Mouse (Mus musculus) large intestine, adult 2 months (tissue): ENCODE data around the gene Diexf. TPM values are rescaled to one million over a fixed set of nuclear protein-coding genes. Genes with fewer than 3 reads are reported as not detected.

ENCODE experiments used
- DNase-seq: peaks from one replicate; pipeline ENCODE4 v3.0.0-alpha.2; 2012; ENCODE audit warnings: low read depth, low spot score
- whole genome bisulfite sequencing: fragments of 180-500 bp; shearing (Covaris S2); methylation state at CpG from one replicate; pipeline ENCODE4 v1.1.7; 2018; 5-methylcytosine and 5-hydroxymethylcytosine counted together
- polyA plus RNA-seq: library from polyadenylated mRNA; depleted of rRNA; stranded (reverse); fragments of >200 nt; gene quantifications from 2 replicates; pipeline ENCODE4 v1.2.3, GENCODE M21; 2012

The Diexf gene
- polyA plus RNA-seq, 1 experiment: 10.4 TPM

DNA sequence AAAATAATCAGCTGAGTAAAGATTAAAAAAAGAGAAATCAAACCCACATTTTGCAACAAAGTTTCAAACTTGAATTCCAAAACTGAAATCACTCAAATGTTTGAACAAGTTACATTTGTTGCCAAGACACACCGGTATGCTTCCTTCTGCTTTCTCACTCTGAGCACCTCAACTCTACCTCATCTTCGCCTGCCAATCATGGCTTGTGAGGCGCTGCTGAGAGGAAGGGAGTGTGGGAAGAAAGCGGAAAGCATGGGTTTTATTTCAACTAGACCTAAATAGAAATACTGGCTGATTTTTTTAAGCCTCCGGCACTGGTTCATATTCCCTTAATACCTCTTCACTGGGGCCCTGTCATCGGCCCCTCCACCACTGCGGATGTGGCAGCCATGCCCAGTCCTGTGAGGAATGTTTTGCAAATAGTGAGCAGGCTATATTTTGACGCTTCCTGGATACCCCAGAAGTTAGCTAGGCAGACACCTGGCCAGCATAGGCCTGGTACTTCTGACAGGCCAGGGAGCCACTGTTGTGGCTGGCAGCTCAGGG, 12.5 kb upstream of the Diexf start:
- no peak for DNase-seq
- 85% methylated on average over 8 of the region's 8 CpGs for WGBS

- 81% methylated on average over 7 of the region's 7 CpGs for WGBS
- no peak for DNase-seq
Observed at GRCm38 (mm10) chr1:193141118-193141517, 11.0 kb upstream of the Diexf start.

- no peak for DNase-seq
- WGBS: 35% methylated on average over 3 of the region's 3 CpGs
Observed at GRCm38 (mm10) chr1:193138669-193139068, 8.6 kb upstream of the Diexf start.

DNA sequence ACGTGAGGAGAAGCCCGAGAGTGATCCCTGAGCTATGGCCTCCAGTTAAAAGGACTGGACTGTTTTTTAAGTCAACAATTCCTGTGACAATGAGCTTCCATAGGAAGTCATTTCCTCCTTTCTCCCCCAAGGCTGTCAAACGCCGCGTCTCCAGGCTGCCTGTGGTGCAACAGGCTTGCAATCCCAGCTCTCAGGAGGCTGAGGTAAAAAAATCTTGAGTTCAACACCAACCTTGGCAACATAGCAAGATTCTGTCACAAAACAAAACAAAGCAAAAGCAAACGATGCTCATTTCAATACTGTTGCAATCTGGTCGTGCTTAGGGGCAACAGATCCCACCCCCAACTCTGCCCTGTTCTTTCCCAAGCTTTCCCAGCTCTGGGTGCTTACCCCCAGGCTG, 8.0 kb upstream of the Diexf start:
- DNase-seq: no peak
- 22% methylated on average over 7 of the region's 7 CpGs for WGBS

- WGBS: 91% methylated on average over 1 of the region's 1 CpGs
Observed at GRCm38 (mm10) chr1:193133726-193134125, 3.7 kb upstream of the Diexf start.

GRCm38 (mm10) chr1:193132385-193132784, 2.3 kb upstream of the Diexf start:
- DNase-seq: no peak

More at GRCm38 (mm10) chr1:193133726-193134125, 3.7 kb upstream of the Diexf start:
- DNase-seq: no peak

DNA sequence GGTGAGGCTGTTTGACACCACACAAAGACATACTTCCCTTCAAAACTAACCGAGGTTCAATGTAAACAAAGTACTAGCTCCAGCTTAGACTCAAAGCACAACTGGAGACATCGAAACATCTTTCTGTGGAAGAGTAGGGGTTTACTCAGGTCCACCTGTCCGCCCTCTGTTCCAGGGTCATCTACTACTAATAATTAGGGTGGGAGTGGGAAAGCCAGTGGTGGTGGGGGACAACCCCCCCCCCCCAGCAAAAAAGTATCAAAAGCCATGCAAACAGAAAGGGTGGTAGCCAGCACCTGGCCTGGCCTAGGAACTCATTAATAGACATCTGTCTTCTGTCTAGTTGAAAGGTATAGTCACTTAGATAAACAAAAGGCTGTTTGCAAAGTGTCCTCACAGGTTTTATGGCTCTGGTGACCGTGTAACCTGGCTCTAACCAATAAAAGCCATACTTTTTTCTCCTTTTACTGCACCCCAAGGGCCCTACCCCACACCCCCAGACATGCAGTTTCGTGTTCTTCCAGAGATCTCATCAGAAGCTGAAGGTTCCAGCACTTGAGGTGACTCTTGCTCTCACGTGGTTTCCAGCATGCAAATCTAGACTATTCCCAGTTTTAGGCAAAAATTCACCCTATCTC, 1.4 kb upstream of the Diexf start:
- peak; percentile 57 for DNase-seq
- WGBS: 23% methylated on average over 6 of the region's 6 CpGs

- no peak for DNase-seq
- 21% methylated on average over 8 of the region's 8 CpGs for WGBS
Observed at GRCm38 (mm10) chr1:193130839-193131238, 767 bp upstream of the Diexf start.

DNA sequence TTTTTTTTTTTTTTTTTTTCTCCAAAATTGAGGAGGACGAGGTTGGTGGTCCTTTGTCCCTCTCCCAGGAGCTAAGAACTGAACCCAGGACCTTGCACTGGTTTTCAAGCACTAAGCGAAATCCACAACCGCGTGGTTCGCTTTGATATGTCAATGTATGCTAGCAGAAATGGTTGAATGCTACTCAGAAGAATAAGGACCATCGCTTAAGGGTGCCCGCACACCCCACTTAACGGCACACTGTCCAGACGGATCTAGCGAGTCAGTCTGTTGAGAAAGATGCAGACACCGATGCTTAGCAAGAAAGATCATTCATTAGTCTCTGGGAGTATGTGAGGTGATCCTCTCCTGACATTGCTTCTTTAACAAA, 369 bp upstream of the Diexf start:
- 16% methylated on average over 11 of the region's 11 CpGs for WGBS
- no peak for DNase-seq

DNA sequence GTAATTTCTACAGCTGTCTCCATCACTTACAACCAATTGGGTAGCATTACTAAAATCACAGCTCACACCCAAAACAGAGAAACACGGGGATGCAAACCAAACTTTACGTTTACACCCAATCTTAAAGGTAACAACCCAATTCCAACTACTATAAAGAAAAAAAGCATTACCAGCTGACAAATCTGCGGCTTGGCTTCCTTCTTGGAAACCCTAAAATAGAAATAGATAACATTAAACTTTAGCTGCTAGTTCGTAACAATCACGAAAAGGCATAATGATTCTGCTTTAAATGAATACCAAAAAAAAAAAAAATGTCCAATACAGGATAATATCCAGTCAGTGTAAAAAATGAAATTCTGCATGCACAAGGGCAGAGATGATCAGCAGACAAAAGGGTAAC, 751 bp downstream of the Diexf start:
- whole genome bisulfite sequencing: 13% methylated on average over 5 of the region's 5 CpGs
- no peak for DNase-seq

DNA sequence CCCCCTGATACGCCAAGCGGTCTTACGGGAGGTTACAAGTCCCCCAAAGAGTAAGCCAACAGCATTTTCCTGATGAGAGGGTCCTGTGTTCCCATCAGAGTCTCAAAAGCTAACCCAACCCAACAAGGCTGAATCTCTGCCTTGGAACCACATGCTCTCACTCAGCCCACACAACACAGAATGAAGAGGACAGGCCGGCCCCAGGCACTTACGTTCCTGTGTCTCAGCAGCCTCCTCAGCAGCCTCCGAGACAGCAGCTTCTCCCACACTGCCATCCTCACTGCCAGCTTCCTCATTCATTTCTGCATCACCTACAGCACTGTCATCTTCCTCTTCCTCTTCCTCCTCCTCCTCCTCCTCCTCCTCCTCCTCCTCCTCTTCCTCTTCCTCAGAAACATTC, 2.0 kb downstream of the Diexf start:
- no peak for DNase-seq
- 94% methylated on average over 6 of the region's 6 CpGs for WGBS

DNA sequence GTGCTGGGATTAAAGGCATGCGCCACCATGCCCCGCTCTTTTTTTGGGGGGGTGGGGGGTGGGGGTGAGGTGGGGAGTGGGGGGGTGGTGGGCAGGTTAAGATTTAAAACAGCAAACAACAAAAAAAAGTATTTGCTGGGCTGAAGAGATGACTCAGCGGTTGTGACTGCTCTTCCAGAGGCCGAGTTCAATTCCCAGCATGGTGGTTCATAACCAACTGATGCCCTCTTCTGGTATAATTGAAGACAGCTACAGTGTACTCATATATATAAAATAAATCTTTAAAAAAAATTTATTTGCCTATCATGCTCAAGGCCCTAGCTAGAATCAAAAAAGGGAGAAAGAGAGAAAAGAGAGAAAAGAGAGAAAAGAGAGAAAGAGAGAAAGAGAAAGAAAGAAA, 4.2 kb downstream of the Diexf start:
- no peak for DNase-seq
- 67% methylated on average over 4 of the region's 4 CpGs for WGBS

GRCm38 (mm10) chr1:193123290-193123689, 6.8 kb downstream of the Diexf start:
- no peak for DNase-seq
- 86% methylated on average over 6 of the region's 6 CpGs for WGBS

DNA sequence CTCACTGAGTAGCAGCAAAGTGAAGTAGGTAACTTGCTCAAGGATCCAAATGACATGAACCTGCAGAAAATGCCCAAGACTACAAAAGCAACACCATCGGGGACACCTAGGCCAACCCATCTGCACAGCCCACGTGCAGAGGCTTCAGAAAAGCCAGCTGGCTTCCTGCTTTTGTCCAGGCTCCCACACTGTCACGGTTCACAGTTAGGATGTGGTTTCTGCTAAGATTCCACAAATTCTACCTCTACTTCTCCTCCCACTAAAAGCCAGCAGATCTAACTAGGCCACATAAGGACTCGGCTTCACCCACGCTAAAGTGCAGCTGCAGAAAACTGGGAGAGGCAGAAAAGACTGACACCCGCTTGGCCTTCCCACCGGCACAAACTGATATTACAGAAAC, 7.3 kb downstream of the Diexf start:
- 87% methylated on average over 7 of the region's 7 CpGs for WGBS
- no peak for DNase-seq

DNA sequence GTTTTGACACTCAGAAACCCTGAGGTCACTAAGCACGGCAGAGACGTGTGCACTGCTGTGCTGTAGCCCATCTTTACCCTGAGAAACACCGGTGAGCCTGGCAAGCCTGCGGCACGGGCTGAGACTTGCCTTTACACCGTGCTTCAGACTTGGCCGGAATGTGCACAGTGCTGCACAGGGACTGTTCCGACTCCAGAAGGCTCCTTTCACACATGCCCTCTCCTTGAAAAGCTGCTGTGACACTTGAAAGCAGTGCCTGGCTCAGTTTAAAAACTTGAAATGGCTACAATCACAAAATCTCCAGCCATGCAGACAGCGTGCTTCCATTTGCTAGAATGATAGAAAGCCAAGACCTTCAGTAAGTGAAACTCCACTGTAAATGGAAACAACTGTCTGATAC, 18.0 kb downstream of the Diexf start:
- WGBS: 98% methylated on average over 9 of the region's 9 CpGs
- no peak for DNase-seq

GRCm38 (mm10) chr1:193102996-193103395, 27.1 kb downstream of the Diexf start:
- no peak for DNase-seq
- 75% methylated on average over 3 of the region's 3 CpGs for WGBS

DNA sequence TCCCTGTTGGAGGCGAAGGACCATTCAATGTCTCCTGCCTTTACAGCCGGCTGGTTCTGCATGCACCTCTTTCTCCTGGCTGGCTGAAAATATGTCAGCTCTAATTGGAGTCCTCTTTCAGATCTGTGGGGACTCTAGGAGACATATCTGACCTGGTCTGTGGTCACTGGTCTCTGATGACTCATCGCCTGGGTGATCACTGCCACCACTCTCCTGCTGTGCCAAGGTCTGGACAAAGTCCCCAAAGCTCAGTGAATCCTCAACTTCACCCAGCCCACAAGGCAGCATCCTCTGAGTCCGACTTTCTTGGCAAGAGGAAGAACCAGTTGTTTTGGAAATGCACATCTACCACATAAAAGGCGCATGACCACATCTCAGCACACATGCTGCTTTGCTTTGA, 27.5 kb downstream of the Diexf start:
- WGBS: 82% methylated on average over 5 of the region's 5 CpGs
- DNase-seq: no peak

GRCm38 (mm10) chr1:193102029-193102428, 28.0 kb downstream of the Diexf start:
- DNase-seq: no peak
- 46% methylated on average over 4 of the region's 4 CpGs for WGBS

GRCm38 (mm10) chr1:193098946-193099345, 31.1 kb downstream of the Diexf start:
- WGBS: 82% methylated on average over 3 of the region's 3 CpGs

GRCm38 (mm10) chr1:193093596-193093995, 36.5 kb downstream of the Diexf start:
- WGBS: 82% methylated on average over 3 of the region's 3 CpGs

More at GRCm38 (mm10) chr1:193098946-193099345, 31.1 kb downstream of the Diexf start:
- no peak for DNase-seq

GRCm38 (mm10) chr1:193092771-193093170, 37.3 kb downstream of the Diexf start:
- 22% methylated on average over 1 of the region's 1 CpGs for WGBS
- no peak for DNase-seq

More at GRCm38 (mm10) chr1:193093596-193093995, 36.5 kb downstream of the Diexf start:
- no peak for DNase-seq

DNA sequence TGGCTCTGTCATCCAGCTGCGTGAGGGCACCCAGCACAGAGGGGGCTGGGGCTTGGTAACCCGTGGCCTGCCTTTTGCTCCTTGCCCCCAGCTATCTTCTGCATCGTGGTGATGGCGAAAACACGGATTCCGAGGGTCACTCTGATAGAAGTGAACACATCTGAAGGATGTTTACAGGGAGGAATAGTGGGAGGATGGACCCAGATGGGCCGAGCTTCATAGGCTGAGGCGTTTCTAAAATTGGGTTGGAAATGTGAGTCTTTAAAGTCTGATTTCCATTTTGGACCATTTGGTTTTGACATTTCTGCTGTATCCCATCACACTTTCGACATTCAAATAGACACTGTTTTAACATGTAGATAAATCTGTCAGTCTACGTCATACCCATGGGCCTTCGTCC, 39.2 kb downstream of the Diexf start:
- WGBS: 83% methylated on average over 11 of the region's 11 CpGs
- DNase-seq: no peak
